Mouse (Mus musculus): Measurements from ENCODE around the gene A930004D18Rik.

GRCm38 (mm10) chr2:18002306-18002705, 35.2 kb downstream of the A930004D18Rik start:
- TF ChIP-seq CTCF (IDR thresholded peaks at IDR 0.05; ENCODE audit: low read depth, low read length) = no peak
- TF ChIP-seq POLR2A (IDR thresholded peaks at IDR 0.05; ENCODE audit: extremely low read depth, insufficient read depth, low read length) = no peak

Measured in liver, adult 2 months (tissue).